Mouse (Mus musculus) thymus, adult 2 months (tissue): Measurements from ENCODE around the gene Pxdc1. TPM values are rescaled to one million over a fixed set of nuclear protein-coding genes. Genes with fewer than 3 reads are reported as not detected.

Source experiments
- DNase-seq: peaks from one replicate; pipeline ENCODE4 v3.0.0; 2021
- H3K27ac ChIP-seq: fragments of 200-500 bp; 2 replicates; pipeline ENCODE4 v1.5.1; 2012; ENCODE audit warnings: low read length, control low read depth; ENCODE audit not compliant: control insufficient read depth, insufficient read depth
- H3K27me3 ChIP-seq: fragments of 200-500 bp; 2 replicates; pipeline ENCODE4 v1.6.1; 2012; ENCODE audit warnings: mild to moderate bottlenecking, low read length, moderate library complexity, mixed read lengths; ENCODE audit not compliant: control insufficient read depth, insufficient read depth
- H3K36me3 ChIP-seq: fragments of 200-500 bp; 2 replicates; pipeline ENCODE4 v1.6.1; 2012; ENCODE audit warnings: mild to moderate bottlenecking, low read length, moderate library complexity; ENCODE audit not compliant: control insufficient read depth, insufficient read depth
- H3K4me1 ChIP-seq: fragments of 200-500 bp; replicated peaks from 2 replicates; pipeline ENCODE4 v1.6.1; 2012; ENCODE audit warnings: low read length; ENCODE audit not compliant: control insufficient read depth, insufficient read depth
- H3K4me3 ChIP-seq: fragments of 200-500 bp; 2 replicates; pipeline ENCODE4 v1.5.1; 2012; ENCODE audit warnings: mild to moderate bottlenecking, low read length, control low read depth, moderate library complexity; ENCODE audit not compliant: control insufficient read depth, insufficient read depth
- CTCF ChIP-seq: fragments of 200-500 bp; IDR thresholded peaks from 2 replicates; pipeline ENCODE4 v1.5.1; 2012; ENCODE audit warnings: mild to moderate bottlenecking, control low read depth, low read length, moderate library complexity, borderline replicate concordance; ENCODE audit not compliant: control insufficient read depth, poor library complexity, insufficient read depth; ENCODE audit errors: extremely low read depth
- POLR2A ChIP-seq: fragments of 200-500 bp; IDR thresholded peaks from 2 replicates; pipeline ENCODE4 v1.6.1; 2012; ENCODE audit warnings: mild to moderate bottlenecking, low read length, control low read depth, moderate library complexity; ENCODE audit not compliant: control insufficient read depth, poor library complexity, insufficient read depth; ENCODE audit errors: extremely low read depth
- WGBS: fragments of 180-500 bp; shearing (Covaris S2); methylation state at CpG from one replicate; pipeline ENCODE4 v1.1.7; 2018; 5-methylcytosine and 5-hydroxymethylcytosine counted together
- polyA plus RNA-seq: library from polyadenylated mRNA; depleted of rRNA; stranded (reverse); fragments of >200 nt; gene quantifications from 2 replicates; pipeline ENCODE4 v1.2.3, GENCODE M21; 2012

Pxdc1 gene
- polyA plus RNA-seq, 1 experiment = 13.8 TPM

DNA sequence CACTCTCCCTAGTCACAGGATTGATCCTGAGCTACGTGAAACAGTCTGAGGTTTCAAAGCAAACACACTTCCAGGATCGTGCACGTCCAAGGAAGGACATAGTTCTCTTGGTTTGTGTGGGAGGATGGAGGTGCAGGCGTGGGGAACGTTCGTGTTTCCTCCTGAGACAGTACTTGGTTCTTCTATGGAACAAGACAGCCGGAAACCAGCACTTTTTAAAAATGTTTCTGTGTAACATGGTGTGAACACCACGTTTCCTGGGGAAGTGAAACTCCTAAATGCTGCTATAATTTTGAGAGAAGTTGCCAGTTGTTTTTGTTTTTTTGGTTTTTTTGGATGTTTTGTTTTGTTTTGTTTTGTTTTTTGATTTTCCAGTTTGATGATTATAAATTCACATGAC, 13.9 kb upstream of the Pxdc1 start:
- WGBS = 8% methylated on average over 8 of the region's 8 CpGs
- no peak overlapping the region for H3K4me3 ChIP-seq
- no peaks in the 10 kb centered on the region for H3K36me3 ChIP-seq
- H3K27me3 ChIP-seq = no peaks in the 10 kb centered on the region
- no peak overlapping the region for H3K27ac ChIP-seq
- no peak for TF ChIP-seq POLR2A
- no peak for TF ChIP-seq CTCF
- no peaks in the 10 kb centered on the region for H3K4me1 ChIP-seq
- DNase-seq = no peak

DNA sequence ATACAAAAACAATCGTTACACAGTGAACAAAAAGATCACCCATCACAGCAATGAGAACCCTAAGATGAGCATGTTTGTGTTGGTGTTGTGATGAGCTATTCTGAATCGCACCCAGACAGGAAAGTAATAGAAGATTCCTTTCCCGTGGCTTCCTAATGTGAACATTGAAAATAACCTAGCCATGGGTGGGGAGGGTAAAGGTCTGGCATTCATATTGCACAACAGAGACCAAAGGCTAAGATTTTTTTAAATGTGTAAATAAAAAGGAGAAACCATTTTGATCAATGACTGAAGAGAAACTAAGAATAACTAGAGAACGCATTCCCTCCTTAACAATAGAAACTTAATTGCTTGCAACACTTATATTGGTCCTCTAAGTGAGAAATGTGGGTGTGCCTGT, 11.8 kb upstream of the Pxdc1 start:
- WGBS = 95% methylated on average over 4 of the region's 4 CpGs
- DNase-seq = no peak
- Histone ChIP-seq H3K27me3 (no peaks in the 10 kb centered on the region), H3K36me3 (no peaks in the 10 kb centered on the region), H3K4me3 (no peak overlapping the region), H3K4me1 (no peaks in the 10 kb centered on the region), H3K27ac (no peak overlapping the region)
- no peak for TF ChIP-seq CTCF
- TF ChIP-seq POLR2A = no peak

DNA sequence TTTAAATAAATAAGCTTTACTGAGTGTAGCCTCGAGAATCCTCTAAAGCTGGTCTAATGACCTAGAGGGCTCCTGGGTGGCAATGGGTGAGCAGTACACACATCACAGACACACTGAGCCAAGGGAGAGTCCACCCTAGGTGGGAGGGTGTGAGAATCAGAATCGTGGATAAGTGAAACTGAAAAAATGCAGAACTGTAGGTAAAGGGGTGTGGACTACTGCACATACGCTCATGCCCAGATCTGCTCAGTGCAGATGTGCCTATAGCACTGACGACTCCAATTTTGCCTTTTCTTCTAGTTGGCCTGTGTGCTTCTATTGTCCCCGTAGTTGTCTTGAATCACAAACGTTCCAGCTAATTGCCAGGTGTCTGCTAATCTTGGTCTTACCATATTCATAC, 10.5 kb upstream of the Pxdc1 start:
- no peaks in the 10 kb centered on the region for H3K36me3 ChIP-seq
- TF ChIP-seq POLR2A (no peak), CTCF (no peak)
- DNase-seq = no peak

DNA sequence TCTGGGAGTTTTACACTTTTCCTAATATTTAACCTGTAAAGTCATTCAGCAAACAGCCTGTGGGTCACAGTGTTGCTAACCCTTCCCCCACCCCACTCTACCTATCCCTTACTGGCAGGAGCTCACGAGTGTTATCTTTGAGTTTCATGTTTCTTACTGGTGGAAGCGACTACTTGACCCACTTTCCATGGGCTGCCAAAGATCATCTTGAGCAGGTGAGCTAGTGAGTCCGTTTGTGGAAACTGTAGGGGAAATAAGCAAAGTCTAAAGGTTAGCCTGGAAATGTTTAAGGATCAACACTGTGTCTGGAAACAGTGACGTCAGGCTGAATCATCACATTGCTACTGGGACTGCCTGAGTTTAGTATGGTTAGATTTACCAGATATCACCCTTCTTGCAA, 6.2 kb upstream of the Pxdc1 start:
- H3K27me3 ChIP-seq = no peaks in the 10 kb centered on the region
- H3K36me3 ChIP-seq = no peaks in the 10 kb centered on the region
- TF ChIP-seq CTCF (no peak), POLR2A (no peak)
- H3K4me3 ChIP-seq = no peak overlapping the region
- H3K27ac ChIP-seq = no peak overlapping the region
- no peak for DNase-seq
- no peaks in the 10 kb centered on the region for H3K4me1 ChIP-seq
- 85% methylated on average over 4 of the region's 4 CpGs for WGBS

More for the DNA sequence above, 10.5 kb upstream of the Pxdc1 start:
- Histone ChIP-seq H3K27ac (no peak overlapping the region), H3K4me1 (no peaks in the 10 kb centered on the region), H3K4me3 (no peak overlapping the region), H3K27me3 (no peaks in the 10 kb centered on the region)
- 85% methylated on average over 6 of the region's 6 CpGs for WGBS

DNA sequence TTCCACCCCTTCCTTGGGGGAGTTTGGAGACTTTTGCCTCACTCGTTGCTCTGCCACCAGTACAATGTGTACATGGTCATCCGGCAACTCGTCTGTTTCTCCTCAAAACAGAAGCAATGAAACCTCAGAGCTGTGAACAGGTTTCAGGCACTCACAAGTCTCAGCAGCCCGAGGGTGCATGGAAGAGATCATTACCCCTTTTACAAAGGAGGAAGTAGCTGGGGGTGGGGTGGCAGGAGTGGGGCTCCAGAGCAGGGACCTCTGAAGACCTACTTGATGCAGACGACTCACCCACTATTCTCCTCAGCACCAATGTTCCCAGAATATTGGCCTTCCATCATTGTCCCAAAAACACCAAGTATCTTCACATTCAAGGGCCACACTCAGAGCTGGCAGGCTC, 3.1 kb upstream of the Pxdc1 start:
- H3K27ac ChIP-seq = no peak overlapping the region
- 58% methylated on average over 5 of the region's 5 CpGs for WGBS

DNA sequence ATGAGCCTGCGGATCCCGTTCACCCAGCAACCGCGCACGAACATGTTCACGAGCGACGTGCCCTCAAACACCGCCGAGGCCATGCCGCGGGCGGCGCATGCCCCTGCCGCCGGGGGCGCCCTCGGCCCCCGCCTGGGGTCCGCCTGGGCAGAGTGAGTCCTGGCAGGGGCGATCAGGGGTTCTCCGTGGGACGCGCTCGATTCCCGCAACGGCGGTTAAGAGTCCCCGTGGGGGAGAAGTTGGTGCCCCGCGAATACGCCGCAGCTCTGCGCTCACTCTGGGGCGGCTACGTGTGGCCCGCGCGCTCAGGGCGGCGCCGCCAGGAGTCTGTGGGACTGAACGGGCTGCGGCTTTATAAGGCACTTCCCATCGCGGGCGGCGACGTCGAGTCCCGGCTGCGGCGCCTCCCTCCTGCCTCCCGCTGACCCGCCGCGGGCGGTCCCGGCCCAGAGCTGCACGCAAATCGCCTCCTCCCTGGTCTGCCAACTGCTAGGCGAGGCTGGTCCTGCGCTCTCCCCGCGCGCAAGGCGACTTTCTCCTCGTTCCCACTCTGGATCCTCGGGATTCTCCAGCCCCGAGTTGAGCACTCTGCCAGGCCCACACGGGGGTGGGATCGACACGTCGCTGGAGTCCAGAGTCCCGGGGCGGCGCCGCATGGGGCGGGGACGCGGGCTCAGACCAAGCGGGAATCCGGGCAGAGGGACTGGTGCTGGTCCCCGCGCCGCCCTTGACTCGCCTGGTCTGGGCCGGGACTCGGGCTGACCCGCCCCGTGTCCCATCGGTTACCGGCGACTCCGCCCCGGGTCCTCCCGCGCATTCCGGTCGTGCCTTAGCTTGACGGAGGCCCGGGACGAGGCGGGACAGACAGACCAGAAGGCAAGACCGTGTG, 689 bp downstream of the Pxdc1 start:
- Histone ChIP-seq H3K27ac (no peak overlapping the region), H3K36me3 (no peaks in the 10 kb centered on the region), H3K4me3 (peak overlapping the region; percentile 32), H3K4me1 (no peaks in the 10 kb centered on the region), H3K27me3 (peaks cover 14% of the 10 kb centered on the region; the same call in 1 of the 2 replicates)
- peak; percentile 14 for DNase-seq
- 2% methylated on average over 105 of the region's 105 CpGs for WGBS
- no peak; the same call in 1 of the 2 replicates for TF ChIP-seq CTCF

More for the DNA sequence above, 3.1 kb upstream of the Pxdc1 start:
- DNase-seq = no peak
- Histone ChIP-seq H3K4me3 (no peak overlapping the region), H3K4me1 (no peaks in the 10 kb centered on the region), H3K27me3 (peaks cover 14% of the 10 kb centered on the region; the same call in 1 of the 2 replicates), H3K36me3 (no peaks in the 10 kb centered on the region)
- TF ChIP-seq POLR2A (no peak), CTCF (no peak)
